Mouse (Mus musculus) heart, postnatal 0 days (tissue): ENCODE measurements around the gene Ago4. TPM values are rescaled to one million over a fixed set of nuclear protein-coding genes. Genes with fewer than 3 reads are reported as not detected.

ENCODE experiments used
- ATAC-seq: fragments of 200-750 bp; cut with Nextera tagmentation; 2 replicates; pipeline ENCODE4 v1.8.0; 2017; ENCODE audit warnings: low read depth, moderate number of reproducible peaks, moderate library complexity; ENCODE audit not compliant: insufficient read depth
- DNase-seq: peaks from one replicate; pipeline ENCODE4 v3.0.0-alpha.2; 2016; ENCODE audit warnings: low spot score
- H3K27ac ChIP-seq: fragments of 300-500 bp; sonication (generic); 2 replicates; pipeline ENCODE4 v1.5.1; 2014; ENCODE audit warnings: low read depth, mild to moderate bottlenecking
- H3K27me3 ChIP-seq: fragments of 300-500 bp; sonication (generic); 2 replicates; pipeline ENCODE4 v1.6.1; 2014; ENCODE audit warnings: low read length, mixed read lengths; ENCODE audit not compliant: control insufficient read depth, insufficient read depth
- H3K36me3 ChIP-seq: fragments of 300-500 bp; sonication (generic); replicated peaks from 2 replicates; pipeline ENCODE4 v1.6.1; 2014; ENCODE audit warnings: low read length, mixed read lengths; ENCODE audit not compliant: control insufficient read depth, insufficient read depth
- H3K4me1 ChIP-seq: fragments of 300-500 bp; sonication (generic); 2 replicates; pipeline ENCODE4 v1.6.1; 2014; ENCODE audit warnings: antibody characterized with exemption; ENCODE audit not compliant: control insufficient read depth, insufficient read depth
- H3K4me2 ChIP-seq: fragments of 300-500 bp; sonication (generic); 2 replicates; pipeline ENCODE4 v1.6.1; 2014; ENCODE audit warnings: low read depth, mild to moderate bottlenecking, low read length, moderate library complexity
- H3K4me3 ChIP-seq: fragments of 300-500 bp; sonication (generic); 2 replicates; pipeline ENCODE4 v1.5.1; 2014; ENCODE audit warnings: low read depth, low read length
- H3K9ac ChIP-seq: fragments of 300-500 bp; sonication (generic); replicated peaks from 2 replicates; pipeline ENCODE4 v1.6.1; 2014; ENCODE audit warnings: low read depth, low read length, mixed read lengths
- H3K9me3 ChIP-seq: fragments of 300-500 bp; sonication (generic); replicated peaks from 2 replicates; pipeline ENCODE4 v1.6.1; 2016; ENCODE audit warnings: low read length; ENCODE audit not compliant: control insufficient read depth
- CTCF ChIP-seq: IDR thresholded peaks from 2 replicates; pipeline ENCODE4 v1.5.1; 2016; ENCODE audit warnings: antibody characterized with exemption, control low read depth, low read depth
- EP300 ChIP-seq: IDR thresholded peaks from 2 replicates; pipeline ENCODE4 v1.6.1; 2016; ENCODE audit warnings: antibody characterized with exemption, low read depth
- WGBS: fragments of 180-500 bp; shearing (Covaris S2); extraction: QIAGEN DNeasy Blood & Tissue Kit; methylation state at CpG from one replicate; pipeline ENCODE4 v1.1.7; 2014; 5-methylcytosine and 5-hydroxymethylcytosine counted together
- polyA plus RNA-seq: library from polyadenylated mRNA; unstranded; fragments of >200 nt; fragmentation: Nextera tagmentation; extraction: Ambion mirVana; gene quantifications from 2 replicates; pipeline ENCODE4 v1.2.1, GENCODE M21; 2015
- total RNA-seq: library from RNA; depleted of rRNA; stranded (reverse); fragments of >200 nt; gene quantifications from 2 replicates; pipeline ENCODE4 v1.2.3, GENCODE M21; 2014; ENCODE audit warnings: low replicate concordance

The Ago4 gene
- total and polyA plus RNA-seq, 2 experiments from 2014 or later: 0.92 to 1.5 TPM

- TF ChIP-seq CTCF: no peak
- no peak for TF ChIP-seq EP300
- H3K4me2 ChIP-seq: no peak overlapping the region
- no peak overlapping the region for H3K27ac ChIP-seq
- H3K27me3 ChIP-seq: no peaks in the 10 kb centered on the region
- H3K9me3 ChIP-seq: no peaks in the 10 kb centered on the region
- 63% methylated on average over 6 of the region's 6 CpGs for WGBS
- H3K36me3 ChIP-seq: peaks cover 11% of the 10 kb centered on the region
- ATAC-seq: no peak
- H3K4me1 ChIP-seq: no peaks in the 10 kb centered on the region
- H3K4me3 ChIP-seq: no peak overlapping the region
- no peak for DNase-seq
- H3K9ac ChIP-seq: no peak overlapping the region
Observed at GRCm38 (mm10) chr4:126502141-126502976, 30.9 kb downstream of the Ago4 start.

DNA sequence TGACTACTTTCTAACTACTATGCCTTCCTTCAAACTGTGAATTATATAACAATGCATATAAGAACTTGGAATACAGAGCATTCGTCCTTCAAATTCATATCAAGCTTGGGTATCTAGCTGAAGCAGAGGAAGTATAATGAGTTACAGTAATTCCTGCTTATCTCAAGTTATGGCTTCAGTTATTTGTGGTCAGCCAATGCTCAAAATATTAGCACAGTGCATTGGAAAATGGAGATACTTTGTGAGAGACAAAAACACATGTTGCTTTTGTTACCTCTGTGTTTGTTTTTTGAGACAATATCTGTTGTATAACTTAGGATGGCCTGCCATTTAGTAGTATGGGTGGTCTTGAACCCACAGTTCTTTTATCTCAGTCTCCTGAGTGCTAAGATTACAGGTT lies 34.7 kb downstream of the Ago4 start:
- DNase-seq (no peak), ATAC-seq (no peak)
- no peak overlapping the region for H3K27ac ChIP-seq
- H3K9ac ChIP-seq: no peak overlapping the region
- H3K9me3 ChIP-seq: no peaks in the 10 kb centered on the region
- H3K4me3 ChIP-seq: no peak overlapping the region
- H3K36me3 ChIP-seq: no peaks in the 10 kb centered on the region
- H3K4me1 ChIP-seq: no peaks in the 10 kb centered on the region
- 51% methylated on average over 1 of the region's 1 CpGs for WGBS
- H3K27me3 ChIP-seq: no peaks in the 10 kb centered on the region
- H3K4me2 ChIP-seq: no peak overlapping the region
- TF ChIP-seq EP300 (no peak), CTCF (no peak)

DNA sequence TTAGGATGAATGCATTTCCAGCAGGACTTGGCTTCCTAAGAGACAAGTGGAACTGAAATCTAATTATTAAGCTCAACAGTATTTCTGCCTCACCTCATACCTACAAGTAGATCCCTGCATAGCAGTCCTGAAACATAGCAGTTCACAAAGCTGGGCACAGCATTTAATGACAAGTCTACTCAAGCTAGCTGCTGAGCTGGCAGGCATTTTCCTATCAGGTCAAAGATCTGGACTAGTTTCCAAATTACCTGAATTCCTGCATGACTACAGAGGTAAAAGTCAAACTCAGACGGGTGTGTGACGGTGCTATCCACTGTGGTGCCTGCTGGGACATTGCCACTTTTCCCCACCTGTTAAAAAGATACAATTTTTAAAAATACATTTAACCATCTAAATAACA lies 36.3 kb downstream of the Ago4 start:
- Histone ChIP-seq H3K4me3 (no peak overlapping the region), H3K27me3 (no peaks in the 10 kb centered on the region), H3K9ac (no peak overlapping the region), H3K9me3 (no peaks in the 10 kb centered on the region), H3K4me1 (no peaks in the 10 kb centered on the region), H3K4me2 (no peak overlapping the region), H3K36me3 (peaks cover 10% of the 10 kb centered on the region; the same call in 1 of the 2 replicates), H3K27ac (no peak overlapping the region)
- DNase-seq (no peak), ATAC-seq (no peak)
- no peak for TF ChIP-seq CTCF
- TF ChIP-seq EP300: no peak
- 85% methylated on average over 2 of the region's 2 CpGs for WGBS

DNA sequence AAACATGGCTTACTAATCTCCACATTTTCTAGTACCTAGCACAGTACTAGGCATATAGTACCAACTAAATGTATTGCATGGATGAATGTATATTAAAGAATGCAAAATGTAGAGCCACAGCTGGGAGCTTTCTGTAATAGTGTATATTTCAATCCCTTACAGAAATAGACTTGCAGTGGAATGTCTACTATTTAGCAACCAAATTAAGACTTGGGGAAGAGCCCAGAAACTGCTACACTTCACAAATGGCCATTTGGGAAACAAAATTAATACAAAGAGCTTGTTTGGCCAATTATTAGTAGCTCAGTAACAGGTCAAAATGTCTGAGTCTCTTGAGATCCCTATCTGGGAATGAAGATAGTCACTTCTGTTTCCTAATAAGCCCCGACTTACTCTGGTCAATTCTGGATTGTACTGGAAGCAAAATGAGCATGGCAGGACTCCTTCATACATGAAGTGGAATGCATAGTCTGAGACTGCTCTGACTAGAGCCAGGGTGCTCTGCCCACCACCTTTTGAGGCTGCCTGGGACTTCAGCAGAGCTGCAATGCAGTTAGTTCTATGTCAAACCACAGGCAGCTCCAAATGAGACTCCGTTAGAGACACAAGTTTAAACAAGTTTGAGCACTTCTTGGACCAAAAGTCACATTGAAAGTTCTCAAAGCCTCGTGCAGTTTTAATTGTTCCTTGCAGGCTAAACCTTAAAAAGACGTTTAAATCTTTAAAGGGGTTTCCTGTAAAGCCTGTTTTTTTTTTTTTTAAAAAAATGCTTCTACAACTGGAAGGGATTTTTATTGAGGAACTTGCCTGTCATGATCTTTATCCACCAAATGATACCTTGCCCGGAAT lies 37.1 kb downstream of the Ago4 start:
- Histone ChIP-seq H3K27ac (no peak overlapping the region), H3K36me3 (peaks cover 10% of the 10 kb centered on the region; the same call in 1 of the 2 replicates), H3K9ac (no peak overlapping the region), H3K4me3 (no peak overlapping the region), H3K27me3 (no peaks in the 10 kb centered on the region), H3K4me1 (no peaks in the 10 kb centered on the region), H3K4me2 (no peak overlapping the region), H3K9me3 (no peaks in the 10 kb centered on the region)
- DNase-seq (no peak), ATAC-seq (no peak)
- WGBS: 63% methylated on average over 5 of the region's 5 CpGs
- no peak for TF ChIP-seq EP300
- no peak for TF ChIP-seq CTCF

- Histone ChIP-seq H3K9ac (no peak overlapping the region), H3K27ac (no peak overlapping the region), H3K36me3 (peaks cover 10% of the 10 kb centered on the region; the same call in 1 of the 2 replicates), H3K27me3 (no peaks in the 10 kb centered on the region), H3K4me1 (no peaks in the 10 kb centered on the region), H3K9me3 (no peaks in the 10 kb centered on the region), H3K4me2 (no peak overlapping the region), H3K4me3 (no peak overlapping the region)
- 53% methylated on average over 5 of the region's 5 CpGs for WGBS
- no peak for ATAC-seq
- TF ChIP-seq EP300: no peak
- no peak for TF ChIP-seq CTCF
- DNase-seq: no peak
Observed at GRCm38 (mm10) chr4:126495453-126495852, 37.8 kb downstream of the Ago4 start.
